Mouse (Mus musculus): ENCODE data around the gene Nle1.

Gene Nle1

DNA sequence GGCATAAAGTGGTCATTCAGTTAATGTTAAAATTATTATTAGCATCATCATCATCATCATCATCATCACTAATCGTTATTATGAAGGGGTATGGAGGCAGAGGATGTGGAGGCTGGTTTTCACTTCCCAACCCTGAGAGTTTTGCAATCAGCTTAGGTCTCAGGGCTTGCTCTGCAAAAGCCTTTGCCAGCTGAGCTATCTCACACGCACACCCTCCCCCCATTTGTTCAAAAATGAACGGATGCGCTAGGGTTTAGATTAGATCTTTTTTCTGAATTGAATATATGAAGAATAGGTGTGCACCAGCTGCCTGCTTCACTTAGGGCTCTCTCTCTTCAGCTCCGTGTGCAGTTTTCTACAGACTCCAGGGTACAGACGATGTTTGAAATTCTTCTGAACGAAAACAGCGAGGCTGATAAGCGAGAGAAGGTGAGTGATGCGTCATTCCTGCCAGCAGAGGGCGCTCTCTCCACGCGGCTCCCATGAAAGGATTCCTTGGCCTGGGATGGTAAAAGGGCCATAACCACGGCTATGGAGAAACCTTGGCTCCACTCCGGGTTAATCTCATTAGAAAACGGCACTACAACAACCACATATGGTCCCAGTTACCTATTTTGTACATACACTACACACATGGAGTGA, 6.6 kb upstream of the Nle1 start:
- DNase-seq (ENCODE audit: low spot score): no peak

DNA sequence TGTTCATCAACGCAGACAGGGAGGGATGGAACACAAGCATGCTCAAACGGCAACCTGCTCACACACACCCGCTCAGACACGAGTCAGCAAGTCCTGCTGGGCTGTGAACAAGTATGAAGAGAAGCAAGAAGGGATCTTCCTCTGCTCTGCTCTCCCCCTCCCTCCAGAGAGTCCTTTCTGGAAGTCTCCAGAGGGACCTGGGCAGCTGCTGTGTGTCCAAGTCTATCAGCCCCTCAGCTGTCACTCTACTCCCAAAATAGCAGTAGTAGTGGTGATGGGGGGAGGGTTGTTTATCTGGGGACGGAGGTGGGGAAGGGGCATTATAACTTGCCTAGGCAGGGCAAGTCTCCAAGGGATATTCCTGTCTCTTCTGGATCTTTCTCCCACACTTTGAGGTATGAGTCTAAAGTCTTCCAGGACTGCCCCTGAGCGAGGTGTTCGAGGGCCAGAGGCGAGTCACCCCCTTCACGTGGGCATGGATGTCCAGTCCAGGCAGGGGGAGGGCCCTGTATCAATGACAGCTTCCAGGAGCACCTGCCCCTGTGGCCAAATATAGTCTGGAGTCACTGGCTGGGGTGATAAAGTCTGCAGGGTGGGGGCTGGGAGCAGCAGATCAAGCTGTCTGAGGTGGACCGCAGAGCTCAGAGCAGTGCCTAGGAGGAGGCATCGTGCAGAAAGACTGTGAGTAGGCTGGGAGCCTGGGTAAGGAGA, 2.6 kb upstream of the Nle1 start:
- no peak for DNase-seq (ENCODE audit: low spot score)

DNA sequence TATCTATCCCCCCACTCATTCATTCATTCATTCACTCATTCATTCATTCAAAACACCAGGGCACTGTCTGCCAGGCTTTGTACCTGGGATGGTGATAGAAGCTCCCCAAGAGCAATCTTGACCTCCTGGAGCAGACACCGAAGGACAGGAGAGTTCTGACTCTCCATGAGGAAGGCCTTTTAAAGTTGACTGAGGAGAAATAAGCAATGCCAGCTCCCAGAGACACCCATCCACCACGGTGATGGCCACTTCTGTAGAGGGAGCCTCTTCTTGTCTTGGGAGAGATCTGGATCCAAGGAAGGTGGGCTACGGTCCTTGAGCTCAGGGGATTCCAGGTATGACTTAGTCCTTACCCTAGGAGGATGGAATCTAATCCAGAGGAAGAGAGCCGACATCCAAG, 2.0 kb upstream of the Nle1 start, which contains the start of gene Unc45b:
Gene Unc45b (plus strand): TSS at position 301 of the 400 bp plus-strand sequence.
- DNase-seq (ENCODE audit: low spot score): no peak

DNA sequence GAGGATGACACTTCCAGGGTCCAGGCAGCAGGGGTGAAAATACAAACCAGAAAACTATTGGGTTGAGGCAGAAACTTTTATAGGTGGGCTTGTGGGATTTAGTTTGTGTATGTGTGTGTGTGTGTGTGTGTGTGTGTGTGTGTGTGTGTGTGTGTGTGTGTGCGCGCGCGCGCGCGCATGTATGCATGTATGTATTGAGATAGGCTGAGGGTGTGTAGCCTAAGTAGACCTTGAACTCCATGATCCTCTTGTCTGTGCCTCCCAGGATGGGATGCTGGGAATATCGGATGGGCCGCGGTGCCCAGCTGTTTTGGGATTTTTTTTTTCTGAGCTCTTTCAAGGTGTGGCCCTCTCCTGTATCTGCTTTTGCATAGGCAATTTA, 388 bp upstream of the Nle1 start:
- no peak for DNase-seq (ENCODE audit: low spot score)

DNA sequence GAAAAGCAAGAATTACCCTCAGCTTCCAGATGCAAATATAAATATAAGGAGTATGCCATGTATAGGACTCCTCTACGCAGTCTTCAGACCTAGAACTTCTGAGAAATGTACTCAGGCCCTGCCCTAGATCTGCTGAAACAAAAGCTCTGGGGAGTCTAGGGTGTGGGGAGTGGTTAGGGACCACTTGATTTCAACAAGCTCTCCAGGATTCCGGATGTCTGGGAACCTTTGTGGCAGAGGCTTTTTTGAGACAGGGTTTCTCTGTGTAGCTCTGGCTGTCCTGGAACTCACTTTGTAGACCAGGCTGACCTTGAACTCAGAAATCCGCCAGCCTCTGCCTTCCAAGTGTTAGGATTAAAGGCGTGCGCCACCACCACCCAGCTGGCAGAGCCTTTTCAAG, 2.4 kb downstream of the Nle1 start:
- no peak for DNase-seq (ENCODE audit: low spot score)

DNA sequence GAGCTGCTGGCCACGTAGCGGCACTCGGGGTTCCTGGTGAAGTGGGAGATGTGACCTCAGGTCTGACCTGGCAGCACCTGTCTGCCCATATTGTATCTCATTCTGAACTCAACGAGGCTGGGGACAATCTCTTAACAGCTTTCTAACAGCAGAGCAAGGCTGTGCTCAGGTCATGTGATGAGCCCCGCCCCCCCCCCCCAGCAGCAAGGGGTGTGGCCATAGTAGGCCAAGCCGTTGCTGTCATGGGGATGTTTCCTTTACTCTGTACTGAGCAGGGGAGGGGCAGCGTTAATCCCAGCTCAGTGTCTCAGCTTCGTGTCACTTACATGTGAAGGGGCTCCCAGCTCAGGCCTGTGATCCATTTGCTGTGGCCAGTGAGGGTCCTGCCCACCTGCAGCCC, 3.3 kb downstream of the Nle1 start:
- no peak for DNase-seq (ENCODE audit: low spot score)

DNA sequence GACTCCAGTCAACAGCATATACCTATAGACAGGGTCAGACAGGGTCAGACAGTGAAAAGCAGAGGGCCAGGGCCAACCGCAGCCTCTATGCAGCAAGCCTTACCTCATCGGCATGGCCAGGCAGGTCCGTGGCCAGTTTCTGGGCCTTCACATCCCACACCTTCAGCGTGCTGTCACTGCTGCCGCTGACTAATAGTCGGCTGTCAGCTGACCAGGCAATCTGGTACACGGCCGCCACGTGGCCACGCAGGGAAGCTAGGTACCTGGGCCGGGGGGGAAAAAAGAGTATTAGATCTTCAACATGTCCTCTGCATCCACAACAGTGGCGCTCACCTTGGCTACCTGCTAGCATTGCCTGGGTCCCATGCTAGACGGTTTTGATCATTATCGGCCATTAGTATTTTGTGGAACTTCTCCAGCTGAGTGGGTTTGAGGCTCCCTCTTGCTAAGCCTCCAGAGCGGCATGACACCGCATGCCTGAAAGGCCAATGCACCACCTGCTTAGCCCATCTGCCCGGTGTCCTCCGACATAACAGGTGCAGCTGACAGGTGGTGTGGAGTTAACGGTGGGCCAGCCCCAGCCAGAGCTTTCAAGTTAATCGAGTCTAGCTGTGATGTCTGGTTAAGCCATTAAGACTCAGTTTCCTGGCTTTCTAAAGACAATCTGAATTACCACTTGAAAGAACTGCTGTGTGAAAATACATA, 6.5 kb downstream of the Nle1 start:
- DNase-seq (ENCODE audit: low spot score): no peak

DNA sequence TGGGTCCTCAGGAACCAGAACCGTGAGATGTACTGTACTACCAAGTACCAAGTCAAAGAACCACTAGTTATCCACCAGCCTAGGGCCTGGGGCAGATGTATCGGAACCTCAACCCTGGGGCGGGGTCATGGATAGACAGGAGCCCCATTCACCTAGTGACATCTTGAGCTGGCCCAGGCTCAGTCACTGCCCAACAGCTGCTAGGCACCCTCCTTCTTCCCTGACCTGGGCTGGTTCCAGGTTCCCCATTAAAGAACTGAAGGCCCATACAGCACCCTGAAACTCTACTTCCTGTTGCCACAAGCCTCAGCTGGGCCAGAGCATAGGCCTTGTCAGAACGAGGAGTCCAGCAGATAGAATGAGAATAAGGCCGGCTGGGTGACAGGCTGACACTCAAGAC, 8.5 kb downstream of the Nle1 start:
- DNase-seq (ENCODE audit: low spot score): no peak

DNA sequence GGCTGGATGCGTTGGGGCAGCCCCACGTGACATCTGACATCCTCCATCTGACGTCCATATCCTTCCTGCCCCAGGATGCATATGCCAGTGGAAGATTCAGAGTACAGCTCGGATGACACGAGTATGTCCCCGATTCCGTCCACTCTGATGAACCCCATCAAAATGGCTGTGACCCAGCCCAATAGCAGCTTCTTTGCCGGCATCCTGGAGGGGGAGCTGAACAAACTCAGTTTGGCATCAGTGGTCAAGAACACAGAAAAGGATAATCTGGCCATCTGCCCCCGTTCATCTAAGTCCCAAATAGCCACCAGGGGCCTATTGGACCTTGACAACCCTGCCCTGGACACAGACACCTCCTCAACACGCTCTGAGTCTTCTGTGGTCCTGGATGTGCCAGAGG, 10.7 kb downstream of the Nle1 start:
- no peak for DNase-seq (ENCODE audit: low spot score)

DNA sequence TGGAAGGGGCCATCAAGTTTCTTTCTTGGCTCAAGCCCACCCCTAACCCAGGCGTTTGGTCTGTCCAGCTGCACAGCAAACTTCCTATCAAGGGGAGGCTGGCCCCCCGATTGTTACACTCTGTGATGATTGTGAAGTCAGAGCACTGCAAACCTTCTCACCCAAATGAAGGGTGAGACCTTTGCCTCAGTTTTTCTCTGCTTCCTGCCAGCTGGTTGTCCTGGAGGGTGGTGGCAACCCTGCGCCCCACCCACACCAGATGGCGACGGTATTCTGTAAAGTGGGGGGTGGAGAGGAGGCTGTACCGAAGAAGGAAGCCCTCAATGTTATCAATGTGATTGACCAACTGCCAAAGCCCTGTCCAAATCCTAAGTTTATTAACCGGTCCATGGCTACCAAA, 16.3 kb downstream of the Nle1 start, which contains the start of gene Fndc8:
Gene Fndc8 (plus strand): TSS at position 189 of the 400 bp plus-strand sequence.
- no peak for DNase-seq (ENCODE audit: low spot score)

DNA sequence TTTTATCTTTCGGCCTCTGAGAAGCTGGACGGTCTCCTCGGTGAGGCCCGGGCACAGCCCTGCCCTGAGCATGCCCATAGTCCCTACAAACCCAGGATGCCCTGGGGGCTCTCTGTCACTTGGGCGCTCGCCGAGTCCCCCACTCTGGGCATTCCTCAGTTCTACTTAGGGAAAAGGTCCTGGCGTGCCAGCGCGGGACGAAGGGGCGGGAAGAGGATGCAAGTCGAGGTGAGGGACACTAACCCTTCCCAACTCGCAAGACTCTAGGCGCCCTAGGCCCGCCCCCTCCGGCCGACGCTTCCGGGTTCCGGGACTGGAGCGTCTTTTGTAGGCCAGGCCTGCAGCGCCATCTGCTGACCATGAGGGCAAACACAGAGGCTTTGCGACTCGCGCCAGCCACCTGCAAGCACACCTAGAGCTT, 17.9 kb downstream of the Nle1 start, which contains the start of gene Rad51d:
Gene Rad51d (minus strand): TSS at position 273 of the 421 bp plus-strand sequence.
- DNase-seq (ENCODE audit: low spot score): peak; percentile 81

DNA sequence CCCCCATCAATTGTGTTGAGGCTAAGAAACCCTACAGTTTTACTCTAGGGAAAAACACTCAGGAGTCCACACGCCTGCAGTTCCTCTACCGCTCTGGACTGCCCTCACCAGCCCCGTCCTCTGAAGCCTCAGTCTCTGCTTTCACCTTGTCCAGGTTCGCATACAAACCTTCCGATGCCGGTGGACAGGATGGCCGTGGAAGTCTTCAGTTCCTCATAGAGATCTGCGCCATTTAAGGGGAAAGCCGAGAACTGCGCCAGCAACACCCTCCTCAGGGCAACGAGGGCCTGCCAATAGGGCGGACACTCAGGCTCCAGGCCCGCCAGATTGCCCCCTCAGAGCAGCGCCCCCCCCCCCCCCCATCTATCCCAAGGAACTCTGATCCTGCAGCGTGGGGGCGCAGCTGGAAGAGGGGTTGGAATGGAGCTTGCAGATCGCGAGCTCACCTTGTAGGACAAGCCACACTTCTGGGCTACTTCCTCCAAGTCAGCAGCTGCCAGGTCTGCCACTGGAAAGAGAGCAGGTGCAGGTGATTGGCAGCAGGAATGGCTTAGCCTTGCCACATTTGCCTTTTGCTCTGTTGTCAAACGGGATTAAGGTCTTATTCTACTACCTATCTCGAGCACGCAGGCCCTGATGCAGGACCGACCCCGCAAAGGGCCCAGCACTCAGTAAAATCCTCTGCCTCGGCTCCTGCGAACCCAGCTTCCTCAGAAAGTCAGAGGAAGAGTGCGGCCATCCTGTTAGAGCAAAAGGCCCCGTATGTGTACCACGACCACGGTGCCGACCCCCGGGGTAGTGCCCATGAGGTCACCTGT, 18.5 kb downstream of the Nle1 start:
- no peak for DNase-seq (ENCODE audit: low spot score)

DNA sequence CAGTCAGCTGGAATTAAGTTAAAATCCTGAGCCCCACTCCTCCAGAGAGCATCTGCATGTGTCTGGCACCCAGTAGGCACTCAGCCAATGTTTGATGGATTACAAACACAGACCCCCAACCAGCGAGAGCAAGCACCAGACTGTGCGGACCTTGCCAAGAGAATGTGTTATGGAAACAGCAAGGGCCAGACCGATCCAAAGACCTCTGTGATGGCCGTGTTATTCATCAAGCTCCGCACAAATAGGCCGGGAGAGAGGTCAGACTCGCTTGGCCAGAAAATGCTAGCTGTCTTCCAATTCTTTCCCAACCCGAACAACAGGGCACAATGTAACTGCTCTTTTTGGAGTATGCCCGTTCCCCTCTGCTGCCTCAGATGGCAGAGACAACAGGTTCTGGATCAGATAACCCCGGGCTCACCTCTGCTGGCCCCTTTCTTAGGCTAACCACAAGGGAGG, 19.7 kb downstream of the Nle1 start:
- no peak for DNase-seq (ENCODE audit: low spot score)

DNA sequence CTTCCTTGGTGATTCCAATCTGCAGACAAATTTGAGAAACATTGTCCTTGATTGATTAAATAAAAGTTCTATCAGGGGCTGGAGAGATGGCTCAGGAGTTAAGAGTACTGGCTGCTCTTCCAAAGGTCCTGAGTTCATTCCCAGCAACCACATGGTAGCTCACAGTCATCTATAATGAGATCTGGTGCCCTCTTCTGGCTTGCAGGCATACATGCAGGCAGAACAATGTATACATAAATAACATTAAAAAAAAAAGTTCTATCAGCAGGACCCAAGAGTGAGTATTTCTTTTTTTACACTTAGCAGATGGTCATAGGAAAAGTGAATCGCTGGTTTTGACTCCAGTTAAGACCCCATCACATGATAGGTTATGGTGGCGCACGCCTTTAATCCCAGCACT, 21.7 kb downstream of the Nle1 start:
- DNase-seq (ENCODE audit: low spot score): no peak

DNA sequence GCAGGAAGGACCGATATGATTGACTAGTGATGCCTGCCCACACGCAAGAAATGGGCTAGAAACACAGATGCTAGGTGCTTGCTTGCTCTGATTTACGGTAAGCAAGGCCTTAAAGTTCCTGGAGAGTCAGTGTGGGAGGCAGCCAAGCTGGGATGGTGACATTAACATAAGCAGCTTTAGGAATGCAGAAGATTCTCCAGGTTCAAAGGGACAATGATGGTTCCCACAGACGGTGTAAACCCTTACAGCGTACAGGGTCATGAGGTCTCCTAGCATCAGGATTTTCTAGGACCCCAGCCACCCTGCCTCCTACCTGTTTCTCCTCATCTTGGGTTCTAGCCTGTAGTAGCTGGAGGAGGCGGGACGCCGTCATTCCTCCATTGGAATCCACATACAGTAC, 25.0 kb downstream of the Nle1 start:
- DNase-seq (ENCODE audit: low spot score): no peak

DNA sequence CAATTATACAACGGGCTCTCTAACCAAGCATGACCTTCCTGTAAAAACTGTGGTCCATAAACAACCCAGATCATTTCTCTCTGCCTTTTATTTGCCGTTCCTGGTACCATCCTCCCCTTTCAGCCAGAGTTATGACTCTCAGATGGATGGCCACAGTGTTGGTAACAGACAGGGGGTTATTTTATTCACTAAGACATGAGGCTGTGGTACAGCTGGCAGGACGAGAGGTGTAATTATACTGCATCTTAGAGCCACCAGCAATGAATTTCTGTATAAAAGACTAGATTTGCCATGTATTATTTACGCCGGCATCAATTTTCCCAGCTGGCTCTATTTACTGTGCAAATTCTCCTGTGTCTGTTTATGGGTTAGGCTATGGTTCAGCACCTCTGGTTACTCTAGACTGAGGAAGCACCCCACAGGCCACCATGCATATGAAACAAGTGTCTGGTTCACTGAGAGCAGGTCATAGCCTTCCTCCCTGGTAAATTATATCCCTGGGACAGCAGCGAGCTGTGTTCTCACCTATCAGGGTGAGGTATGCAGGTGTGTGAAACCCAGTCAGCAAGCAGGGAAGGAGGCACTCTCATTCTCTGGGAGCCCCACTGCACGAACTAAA, 30.4 kb downstream of the Nle1 start:
- no peak for DNase-seq (ENCODE audit: low spot score)

DNA sequence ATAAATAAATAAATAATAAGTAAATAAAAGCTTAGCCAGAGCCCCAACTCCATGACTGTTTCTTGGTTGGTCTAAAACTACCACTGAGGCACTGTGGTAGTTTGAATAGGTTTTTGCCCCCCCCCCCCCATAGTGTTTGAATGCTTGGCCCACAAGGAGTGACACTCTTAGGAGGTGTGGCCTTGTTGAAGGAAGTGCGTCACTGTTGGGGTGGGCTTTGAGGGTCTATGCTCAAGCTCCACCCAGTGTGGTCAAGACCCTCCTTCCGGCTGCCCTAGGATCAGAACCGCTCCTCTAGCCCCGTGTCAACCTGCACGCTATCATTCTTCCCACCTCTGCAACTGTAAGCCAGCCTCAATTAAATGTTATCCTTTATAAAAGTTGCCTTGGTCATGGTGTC, 32.6 kb downstream of the Nle1 start:
- DNase-seq (ENCODE audit: low spot score): no peak

DNA sequence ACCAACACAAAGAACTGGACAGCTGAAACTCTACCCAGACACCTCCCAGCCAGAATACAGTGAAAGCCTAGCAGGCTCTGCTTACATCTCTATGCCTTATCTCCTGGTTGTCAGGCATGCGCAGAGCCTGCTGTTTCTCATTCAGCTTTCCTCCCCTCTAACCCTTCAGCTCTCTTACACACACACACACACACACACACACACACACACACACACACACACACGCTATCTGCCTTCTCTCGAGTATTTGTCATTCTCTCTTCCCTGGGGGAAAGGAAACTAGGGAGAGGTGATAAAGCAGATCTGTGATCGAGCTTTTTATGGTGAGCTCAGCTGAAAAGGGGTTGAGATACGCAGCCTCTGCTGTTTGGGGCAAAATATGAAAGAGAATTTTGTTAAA, 33.3 kb downstream of the Nle1 start:
- no peak for DNase-seq (ENCODE audit: low spot score)

DNA sequence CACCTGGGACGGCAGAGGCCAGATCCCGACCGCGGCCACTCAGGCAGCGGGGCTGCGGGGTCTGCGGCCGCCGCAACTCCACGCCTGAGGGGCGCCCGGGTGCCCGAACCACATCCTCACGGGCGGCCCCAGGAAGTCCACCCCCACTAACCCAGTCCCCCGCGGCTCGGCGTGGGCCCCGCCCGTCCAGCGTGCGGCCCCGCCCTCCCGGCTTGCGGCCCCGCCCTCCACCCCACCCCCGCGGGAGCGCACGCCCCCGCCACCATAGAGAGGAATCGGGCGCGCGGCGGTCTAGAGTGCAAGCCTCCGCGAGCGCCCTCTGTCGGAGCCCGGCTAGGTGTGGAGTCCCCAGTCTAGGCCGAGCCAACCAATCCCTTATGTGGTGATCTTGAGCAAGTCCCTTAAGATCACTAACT, 37.2 kb downstream of the Nle1 start, which contains the start of gene Rffl:
Gene Rffl (minus strand): TSS at position 180 of the 416 bp plus-strand sequence.
- peak; percentile 86 for DNase-seq (ENCODE audit: low spot score)

DNA sequence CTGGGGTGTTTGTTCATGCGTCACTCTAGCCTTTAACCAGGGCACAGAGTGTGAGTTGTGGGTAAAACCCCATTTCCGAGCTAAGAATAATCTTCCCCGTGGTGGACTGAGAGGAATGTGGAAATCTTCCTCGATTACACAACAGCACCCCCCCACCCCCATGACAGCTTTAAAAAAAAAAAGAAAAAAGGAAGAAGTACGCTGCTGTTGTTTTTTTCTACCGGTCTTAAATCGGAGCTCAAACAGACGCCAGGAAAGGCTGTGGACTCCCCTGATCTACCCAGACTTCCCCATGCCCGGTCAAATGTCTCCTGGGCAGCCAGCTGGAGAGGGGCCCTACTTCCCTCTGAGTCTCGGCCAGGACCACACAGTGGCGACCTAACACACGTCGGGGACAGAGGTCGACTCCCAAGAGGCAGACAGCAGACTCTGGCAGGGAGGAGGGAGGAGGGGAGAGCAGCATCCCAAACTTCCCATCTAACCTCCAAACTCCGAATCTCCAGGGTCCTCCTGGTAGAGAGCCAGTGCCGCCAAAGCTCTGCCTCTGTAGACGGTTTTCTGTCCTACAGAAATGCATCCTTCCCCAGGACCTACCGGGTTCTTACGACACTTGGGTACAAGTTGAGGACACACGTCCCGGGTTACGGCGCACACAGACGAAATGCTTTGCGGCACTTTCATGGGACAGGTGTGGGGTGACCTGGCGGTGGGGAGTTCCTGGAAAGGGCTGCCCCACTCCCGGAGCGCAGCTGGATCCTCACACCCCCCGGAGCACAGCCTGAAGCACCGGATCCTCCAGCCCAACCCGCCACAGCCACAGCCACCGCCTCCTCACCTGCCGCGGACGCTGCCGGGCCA, 37.8 kb downstream of the Nle1 start:
- no peak for DNase-seq (ENCODE audit: low spot score)
